Mouse (Mus musculus) megakaryocyte, embryonic 14.5 days (primary cell): Measurements from ENCODE around the gene Smad9.

Source experiments
- FLI1 ChIP-seq: IDR thresholded peaks from 2 replicates; pipeline ENCODE4 v1.6.1; 2012; ENCODE audit warnings: low read length, inconsistent platforms, mixed read lengths
- GATA1 ChIP-seq: IDR thresholded peaks from 3 replicates; pipeline ENCODE4 v1.6.1; 2012; ENCODE audit warnings: mixed read lengths, low read length, inconsistent platforms, borderline replicate concordance

- no peak for TF ChIP-seq GATA1
- no peak for TF ChIP-seq FLI1
These were observed at the start of gene Smad9 for GRCm38 (mm10) chr3:54755145-54756041.
